Mouse (Mus musculus): ENCODE measurements around the gene Irx2. TPM values are rescaled to one million over a fixed set of nuclear protein-coding genes. Genes with fewer than 3 reads are reported as not detected.

Irx2 gene
- total RNA-seq, 2 experiments from 2014 or later, result not detected

- no peak for DNase-seq
- intact Hi-C loops (cut with DNase I), result no loop called here
Observed at GRCm38 (mm10) chr13:72634752-72635315, 6.2 kb downstream of the Irx2 start.

- intact Hi-C loops (cut with DNase I), result no loop called here
- DNase-seq, result no peak
Observed at GRCm38 (mm10) chr13:72636331-72636851, 7.8 kb downstream of the Irx2 start.

GRCm38 (mm10) chr13:72637536-72637935 lies 8.9 kb downstream of the Irx2 start:
- no peak for DNase-seq
- intact Hi-C loops (cut with DNase I), result no loop called here

GRCm38 (mm10) chr13:72638401-72639130 lies 9.9 kb downstream of the Irx2 start:
- intact Hi-C loops (cut with DNase I), result no loop called here
- DNase-seq, result no peak

GRCm38 (mm10) chr13:72639441-72640130 lies 11.0 kb downstream of the Irx2 start:
- DNase-seq, result no peak
- intact Hi-C loops (cut with DNase I), result no loop called here

GRCm38 (mm10) chr13:72640131-72640521 lies 11.5 kb downstream of the Irx2 start:
- intact Hi-C loops (cut with DNase I), result no loop called here
- no peak for DNase-seq

GRCm38 (mm10) chr13:72656447-72656846 lies 27.8 kb downstream of the Irx2 start:
- no peak for DNase-seq
- intact Hi-C loops (cut with DNase I), result no loop called here

GRCm38 (mm10) chr13:72675826-72676225 lies 47.2 kb downstream of the Irx2 start:
- intact Hi-C loops (cut with DNase I), result no loop called here
- no peak for DNase-seq

Measured in gastrocnemius, postnatal 36 days (tissue).